Mouse (Mus musculus) retina, adult 2 months (tissue): Measurements from ENCODE around the gene Rfx7.
"Not testable (repeated sequence)": the region's sequence is repeated elsewhere in the genome, so short reads cannot be mapped to it uniquely, and the experiment has no call there.

Experiments
- DNase-seq: peaks from one replicate; pipeline ENCODE4 v3.0.0-alpha.2; 2012; ENCODE audit warnings: low read depth, low spot score

The Rfx7 gene

DNA sequence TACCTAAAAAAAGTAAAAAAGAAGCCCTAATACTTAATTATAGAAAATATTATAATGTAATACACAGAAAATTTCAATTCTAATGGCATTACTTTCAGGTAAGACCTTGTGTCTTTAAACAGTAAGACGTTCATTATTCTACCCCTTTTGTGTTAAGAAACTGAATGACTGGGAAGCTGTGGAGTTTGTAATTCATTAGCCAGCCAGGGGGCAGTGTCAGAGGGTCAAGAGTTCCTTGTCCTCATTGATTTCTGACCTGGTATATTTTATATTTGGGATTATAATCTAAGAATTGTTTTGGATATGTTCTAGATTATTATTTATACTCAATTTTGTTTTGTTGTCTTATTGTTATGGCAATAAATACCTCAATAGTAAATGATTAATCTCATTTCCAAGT lies 5.0 kb downstream of the Rfx7 start:
- no peak for DNase-seq

DNA sequence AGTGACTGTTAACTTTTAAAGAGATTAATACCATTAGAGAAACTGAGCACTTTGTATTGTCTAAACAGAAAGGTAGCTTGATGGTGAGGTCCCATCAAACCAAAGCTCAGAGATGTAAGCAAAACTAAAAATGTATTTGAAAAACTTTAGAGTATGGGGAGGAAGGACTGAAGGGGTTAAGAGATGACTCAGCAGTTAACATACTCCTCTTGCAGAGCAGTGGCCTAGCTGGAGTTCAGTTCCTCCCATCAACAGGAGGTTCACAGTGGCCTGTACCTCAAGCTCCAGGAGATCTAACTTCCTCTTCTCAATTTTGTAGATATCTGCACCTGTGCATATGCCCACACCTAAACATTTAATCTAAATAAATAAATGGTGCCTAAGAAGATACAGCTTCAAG lies 11.6 kb downstream of the Rfx7 start:
- no peak for DNase-seq

DNA sequence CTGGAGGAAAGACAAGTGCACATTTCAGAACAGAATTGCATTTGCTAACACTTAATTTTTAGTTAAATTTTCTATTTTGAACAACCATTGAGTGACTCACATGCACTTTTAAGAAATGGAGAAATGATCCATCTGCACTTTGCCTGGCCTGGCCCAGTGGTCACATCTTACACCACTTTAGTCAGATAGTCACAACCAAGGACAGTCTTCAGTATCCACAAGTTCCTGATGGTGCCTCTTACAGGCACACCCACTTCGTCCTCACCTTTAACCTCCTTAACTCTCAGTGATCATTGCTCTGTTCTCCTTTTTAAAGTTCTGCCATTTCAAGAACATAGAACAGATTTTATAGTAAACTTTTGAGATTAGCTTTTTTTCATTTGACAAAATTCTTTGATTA lies 26.7 kb downstream of the Rfx7 start:
- DNase-seq = no peak

DNA sequence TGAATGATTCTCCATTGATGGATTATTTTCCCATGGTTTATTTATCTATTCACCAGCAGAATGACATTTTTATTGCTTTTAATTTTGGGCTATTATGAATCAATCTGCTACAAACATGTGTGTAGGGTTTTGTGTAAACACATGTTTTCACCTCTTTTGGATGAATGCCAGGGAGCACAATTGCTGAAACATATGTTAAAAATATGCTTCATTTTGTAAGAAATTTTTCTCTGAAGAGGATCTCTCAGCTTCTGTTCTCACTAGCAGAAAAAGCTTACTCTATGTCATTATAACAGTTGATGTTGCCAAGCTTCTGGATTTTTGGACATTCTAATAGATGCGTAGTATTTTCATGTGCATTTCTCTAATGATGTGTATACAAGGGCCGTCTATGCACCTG lies 28.3 kb downstream of the Rfx7 start:
- DNase-seq = no peak

DNA sequence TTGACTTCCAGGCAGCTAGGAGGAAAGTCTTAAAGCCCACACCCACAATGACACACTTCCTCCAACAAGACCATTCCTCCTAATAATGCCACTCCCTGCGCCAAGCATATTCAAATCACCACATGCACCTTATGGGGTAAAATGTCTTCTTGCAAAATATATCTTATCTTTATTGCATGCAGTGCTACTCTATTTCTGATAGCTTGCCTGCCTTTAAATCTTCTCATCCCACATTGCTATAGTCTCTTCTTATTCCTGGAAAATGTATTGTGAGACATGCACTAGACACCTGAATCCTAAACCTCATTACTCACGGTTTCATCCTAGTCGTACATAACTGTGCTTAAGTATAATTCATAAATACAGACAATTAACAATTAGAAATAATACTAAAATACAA lies 31.2 kb downstream of the Rfx7 start:
- DNase-seq = no peak

DNA sequence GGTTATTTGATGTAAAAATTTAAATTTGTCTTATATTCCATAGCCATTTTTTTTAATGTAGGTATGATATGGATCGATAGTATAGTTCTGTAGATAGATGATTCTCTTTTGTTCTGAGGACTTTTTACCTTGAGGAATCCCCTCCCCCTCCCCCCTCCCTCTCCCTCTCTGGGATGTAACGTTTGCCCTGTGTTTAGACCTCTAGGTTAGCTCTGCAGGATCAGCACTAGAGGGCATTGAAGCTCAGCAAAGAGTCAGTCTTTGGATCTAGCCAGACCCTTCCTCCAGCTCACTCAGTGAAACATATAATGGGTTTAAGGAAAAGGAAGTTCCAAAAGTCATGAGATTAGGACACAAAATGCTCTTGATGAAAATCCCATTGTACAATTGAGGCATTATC lies 35.1 kb downstream of the Rfx7 start:
- no peak for DNase-seq

DNA sequence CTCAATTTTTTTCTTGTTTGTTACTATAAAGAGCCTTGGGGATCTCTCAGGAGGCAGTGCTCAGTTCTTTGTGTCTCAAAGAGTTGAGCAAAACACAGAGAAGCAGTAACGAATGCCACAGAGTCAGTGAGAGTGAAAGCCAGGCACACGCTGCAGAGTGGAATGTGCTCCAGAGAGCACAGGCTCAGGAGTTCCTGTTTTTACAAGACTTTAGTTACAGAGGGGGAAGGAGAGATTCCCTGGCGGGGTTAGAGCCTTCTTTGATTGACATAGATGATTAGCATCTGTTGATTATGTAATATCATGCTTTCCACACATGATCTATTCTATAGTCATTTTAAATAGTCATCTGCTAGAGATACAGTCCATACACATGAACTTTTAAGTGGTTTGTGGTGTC lies 48.2 kb downstream of the Rfx7 start:
- DNase-seq = no peak

DNA sequence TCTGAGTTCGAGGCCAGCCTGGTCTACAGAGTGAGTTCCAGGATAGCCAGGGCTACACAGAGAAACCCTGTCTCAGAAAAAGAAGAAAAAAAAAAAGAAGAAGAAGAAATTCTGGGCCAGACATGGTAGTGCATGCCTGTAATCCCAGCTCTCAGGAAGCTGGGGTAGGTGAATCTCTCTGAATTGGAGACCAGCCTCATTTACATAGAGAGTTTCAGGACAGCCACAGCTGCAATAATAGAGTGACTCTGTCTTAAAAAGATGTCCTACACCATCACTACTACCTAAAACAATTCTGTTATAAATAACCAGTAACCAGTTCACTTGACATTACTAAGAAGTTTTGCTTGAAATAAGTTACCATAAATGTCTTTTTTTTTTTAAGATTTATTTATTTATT lies 58.8 kb downstream of the Rfx7 start:
- no peak for DNase-seq

DNA sequence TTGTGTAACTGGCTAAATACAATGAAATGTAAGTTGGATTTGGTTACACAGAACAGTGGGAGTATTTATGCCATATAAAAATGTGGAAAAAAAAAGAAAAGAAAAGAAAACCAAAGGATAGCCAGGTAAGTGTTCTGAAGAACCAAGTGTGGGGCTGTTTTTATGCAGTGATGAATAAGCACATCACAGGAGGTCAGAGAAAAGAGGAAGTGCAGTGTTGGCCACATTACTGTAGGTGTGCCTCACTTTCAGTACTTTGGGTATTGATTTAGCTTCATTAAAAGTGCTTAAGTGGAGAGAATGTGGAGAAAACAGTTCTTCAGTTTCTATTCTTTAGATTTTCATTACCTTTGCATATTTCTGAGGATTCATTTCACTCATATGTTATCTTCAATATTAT lies 60.0 kb downstream of the Rfx7 start:
- no peak for DNase-seq

DNA sequence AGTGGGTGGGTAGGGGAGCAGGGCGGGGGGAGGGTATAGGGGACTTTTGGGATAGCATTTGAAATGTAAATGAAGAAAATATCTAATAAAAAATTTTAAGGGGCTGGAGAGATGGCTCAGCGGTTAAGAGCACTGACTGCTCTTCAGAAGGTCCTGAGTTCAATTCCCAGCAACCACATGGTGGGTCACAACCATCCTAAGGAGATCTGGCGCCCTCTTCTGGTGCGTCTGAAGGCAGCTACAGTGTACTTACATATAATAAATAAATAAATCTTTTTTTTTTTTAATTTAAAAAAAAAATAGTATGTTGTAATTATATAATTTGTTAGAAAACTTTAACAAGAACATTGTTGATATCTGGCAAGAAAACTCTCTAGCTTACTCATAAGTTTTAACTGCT lies 62.6 kb downstream of the Rfx7 start:
- DNase-seq = not testable (repeated sequence)

DNA sequence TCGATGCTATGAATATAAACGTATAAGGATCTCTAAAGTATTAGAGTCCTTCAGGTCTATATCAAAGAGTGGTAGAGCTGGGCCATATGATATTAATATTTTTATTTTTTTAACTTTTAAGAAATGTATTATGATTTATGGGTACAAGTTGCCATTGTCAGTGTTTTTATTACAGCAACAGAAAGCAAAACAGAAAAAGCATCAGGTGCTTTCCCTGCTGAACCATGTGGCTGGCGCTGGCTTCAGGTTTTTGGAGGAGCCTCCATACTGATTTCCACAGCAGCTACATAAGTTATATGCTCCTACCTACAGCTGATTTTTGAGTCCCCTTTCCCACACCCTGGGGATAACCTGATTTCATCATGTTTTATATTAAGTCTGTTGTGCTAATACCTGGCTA lies 68.1 kb downstream of the Rfx7 start:
- no peak for DNase-seq

DNA sequence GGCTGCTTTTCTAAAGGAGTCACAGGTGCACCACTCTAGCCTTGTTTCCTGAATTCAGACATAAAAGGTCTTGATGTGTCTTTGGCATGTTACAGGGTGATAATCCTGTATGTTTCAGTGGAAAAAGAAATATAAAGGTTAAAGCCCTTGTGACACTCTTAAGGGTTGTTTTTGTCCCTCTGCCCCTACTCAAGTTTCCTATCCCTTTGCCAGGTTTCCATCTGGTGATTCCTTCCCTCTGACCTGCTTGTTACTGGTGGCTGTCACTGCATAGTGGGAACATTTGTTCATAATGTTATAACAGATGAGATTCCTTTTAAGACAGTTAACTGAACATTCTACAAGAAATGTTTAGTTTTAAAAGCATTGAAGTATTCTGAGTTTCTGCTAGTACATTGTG lies 77.7 kb downstream of the Rfx7 start:
- no peak for DNase-seq

DNA sequence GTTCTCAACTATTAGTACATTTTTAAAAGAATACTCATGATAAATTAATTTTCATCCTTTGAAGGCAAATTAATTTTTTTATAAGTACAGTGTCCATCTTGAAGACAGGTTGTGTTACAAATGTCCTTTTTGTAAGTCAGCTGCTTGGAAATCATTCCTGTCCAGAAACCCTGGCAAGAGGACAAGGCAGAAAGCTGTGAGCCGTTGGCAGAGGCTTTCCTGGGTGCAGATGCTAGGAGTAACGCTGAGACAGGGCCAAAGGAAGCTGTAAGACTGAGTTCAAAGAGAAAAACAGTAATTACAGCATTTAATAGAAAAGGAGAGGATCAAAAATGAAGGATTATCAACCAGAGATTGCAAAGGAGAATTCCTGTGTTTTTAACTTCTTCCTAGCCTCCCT lies 81.8 kb downstream of the Rfx7 start:
- no peak for DNase-seq

DNA sequence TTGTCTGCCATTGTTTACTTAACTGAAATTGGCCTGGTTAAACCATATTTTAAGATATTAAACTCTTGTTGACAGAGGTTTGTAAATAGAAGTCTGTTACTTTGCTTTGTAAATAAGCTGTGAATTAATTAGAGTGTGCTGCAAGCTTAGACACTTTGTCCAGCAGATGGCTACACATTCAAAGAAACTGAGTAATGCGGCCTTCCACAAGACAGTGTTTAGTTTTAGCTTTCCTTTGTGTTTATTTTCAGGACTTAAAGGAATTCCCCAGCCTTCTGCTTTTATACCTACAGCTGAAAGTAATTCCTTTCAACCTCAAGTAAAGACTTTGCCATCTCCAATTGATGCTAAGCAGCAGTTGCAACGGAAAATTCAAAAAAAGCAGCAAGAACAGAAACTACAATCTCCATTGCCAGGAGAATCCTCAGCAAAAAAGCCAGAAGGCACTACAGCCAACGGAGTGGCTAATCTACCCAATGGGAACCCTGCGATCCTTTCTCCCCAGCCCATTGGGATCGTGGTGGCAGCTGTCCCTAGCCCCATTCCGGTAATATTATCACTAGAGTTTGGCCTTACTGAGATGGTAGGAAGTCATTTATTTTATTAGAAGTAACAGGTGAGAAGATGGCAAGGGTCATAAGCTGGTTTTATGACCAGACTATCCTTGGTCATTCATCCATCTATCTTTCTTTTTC lies 82.9 kb downstream of the Rfx7 start:
- no peak for DNase-seq

DNA sequence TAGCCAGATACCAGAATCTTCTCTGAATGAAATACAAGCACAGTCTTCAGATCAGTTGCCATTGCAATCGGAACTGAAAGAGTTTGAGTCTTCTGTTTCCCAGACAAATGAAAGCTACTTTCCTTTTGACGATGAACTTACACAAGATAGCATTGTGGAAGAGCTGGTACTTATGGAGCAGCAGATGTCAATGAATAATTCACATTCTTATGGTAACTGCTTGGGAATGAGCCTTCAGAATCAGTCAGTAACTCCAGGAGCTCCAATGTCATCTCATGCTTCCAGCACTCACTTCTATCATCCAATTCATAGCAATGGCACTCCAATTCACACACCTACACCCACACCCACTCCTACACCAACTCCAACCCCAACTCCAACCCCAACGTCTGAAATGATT lies 86.0 kb downstream of the Rfx7 start:
- DNase-seq = no peak

DNA sequence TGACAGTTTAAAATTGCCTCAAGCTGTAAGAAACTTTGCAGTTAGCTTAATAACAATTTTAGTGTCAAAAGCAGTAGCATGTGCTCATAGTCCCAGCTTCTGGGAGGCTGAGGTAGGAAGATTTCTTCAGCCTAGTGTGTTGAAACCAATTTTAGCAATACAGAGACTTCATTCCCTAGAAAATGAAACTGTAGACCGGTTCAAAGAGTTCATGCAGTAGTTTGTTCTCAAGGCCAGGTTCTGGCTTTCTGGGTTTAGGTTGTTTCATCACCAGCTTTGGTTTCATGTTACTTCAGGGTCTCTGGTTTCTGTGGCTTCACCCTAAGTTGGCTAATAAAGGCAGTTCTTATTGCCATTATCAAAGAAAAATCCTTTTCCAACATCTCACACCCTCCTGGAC lies 91.6 kb downstream of the Rfx7 start:
- no peak for DNase-seq

DNA sequence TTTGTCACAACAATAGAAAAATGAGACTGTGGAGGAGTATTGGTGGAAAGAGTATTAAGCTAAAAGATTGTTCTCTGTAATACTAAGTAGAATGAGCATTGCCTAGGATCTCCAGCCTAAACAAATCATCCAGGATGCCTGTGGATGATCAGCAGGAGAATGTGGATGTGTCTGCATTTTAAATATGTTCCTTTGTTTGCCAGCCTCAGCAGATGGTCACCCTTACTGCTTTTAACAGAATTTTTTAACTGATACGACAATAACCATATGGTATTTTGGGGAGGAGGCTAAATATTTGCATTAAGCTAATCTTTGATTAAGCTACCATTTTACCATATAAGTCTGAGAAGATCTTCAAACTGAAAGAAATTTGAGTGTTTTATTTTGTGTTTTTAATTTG lies 95.6 kb downstream of the Rfx7 start:
- no peak for DNase-seq

DNA sequence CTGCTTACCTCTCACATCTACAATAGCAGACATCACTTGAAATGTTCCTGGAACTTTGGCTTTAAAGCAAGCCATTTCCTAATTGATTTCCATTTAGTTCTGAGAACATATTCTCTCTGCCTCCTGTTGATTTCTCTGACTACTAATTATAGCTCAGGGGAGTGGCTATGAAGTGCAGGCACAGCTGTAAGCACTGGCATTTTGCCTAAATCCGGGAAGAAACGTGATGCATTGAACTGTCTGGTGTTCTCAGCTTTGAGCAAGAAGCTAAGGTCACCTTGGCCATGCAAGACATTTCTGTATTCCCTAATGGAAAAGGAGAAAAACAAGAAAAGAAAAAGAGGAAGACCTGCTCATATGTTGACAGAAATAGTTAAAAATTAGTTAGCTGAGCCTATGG lies 96.6 kb downstream of the Rfx7 start:
- no peak for DNase-seq

DNA sequence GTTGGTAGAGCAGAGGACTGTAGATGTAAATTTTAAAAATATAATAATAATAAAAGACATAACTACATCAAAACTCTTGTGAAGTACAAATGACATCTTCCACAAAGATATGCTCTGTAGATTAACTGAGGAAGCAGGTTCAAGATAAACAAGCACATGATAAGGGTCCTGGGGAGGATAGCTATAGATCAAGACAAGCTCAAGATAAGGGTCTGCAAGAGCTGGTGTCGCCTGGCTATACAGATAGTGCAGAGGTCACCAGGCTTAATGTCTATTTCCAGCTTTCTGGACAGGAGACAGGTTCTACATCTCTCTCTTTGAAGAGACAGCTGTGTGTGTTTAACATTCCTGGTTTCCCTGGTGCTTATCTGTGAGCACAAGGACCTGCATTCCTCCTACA lies 100.2 kb downstream of the Rfx7 start:
- DNase-seq = no peak

DNA sequence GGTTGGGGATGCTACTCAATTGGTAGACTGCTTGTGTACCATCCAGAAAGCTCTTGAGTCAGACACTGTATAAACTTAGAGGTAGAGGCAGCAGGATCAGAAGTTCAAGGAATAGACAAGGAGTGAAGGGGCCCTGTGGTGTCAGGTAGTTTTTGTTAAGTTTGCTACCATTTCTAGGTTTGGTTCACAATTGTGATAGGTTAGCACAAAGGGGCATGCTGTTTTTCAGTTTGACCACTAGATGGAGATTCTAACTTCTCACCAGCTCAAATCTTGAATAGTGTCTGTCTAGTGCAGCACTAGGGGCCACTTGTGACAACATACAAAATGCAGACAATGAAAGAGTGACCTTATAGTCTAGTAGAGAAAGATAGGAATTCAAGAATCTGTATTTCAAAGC lies 103.1 kb downstream of the Rfx7 start:
- DNase-seq = no peak

DNA sequence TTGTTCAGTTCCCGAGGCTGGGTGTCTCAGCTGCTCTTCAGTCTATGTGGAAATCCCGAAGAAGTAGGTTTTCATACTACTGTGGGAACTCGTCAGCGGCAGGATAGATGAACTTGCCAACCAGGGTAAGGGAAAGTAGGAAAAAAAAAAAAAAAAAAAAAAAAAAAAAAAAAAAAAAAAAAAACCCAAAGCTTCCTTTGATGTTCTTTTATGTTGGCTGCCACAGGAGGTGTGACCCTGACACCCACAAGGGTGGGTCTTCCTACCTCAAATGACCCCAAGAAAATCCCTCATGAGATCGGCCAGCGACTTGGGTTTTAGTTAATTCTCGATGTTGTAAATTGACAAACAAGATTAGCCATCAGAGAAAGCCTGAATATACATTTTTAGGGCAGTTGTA lies 104.5 kb downstream of the Rfx7 start:
- DNase-seq = no peak

DNA sequence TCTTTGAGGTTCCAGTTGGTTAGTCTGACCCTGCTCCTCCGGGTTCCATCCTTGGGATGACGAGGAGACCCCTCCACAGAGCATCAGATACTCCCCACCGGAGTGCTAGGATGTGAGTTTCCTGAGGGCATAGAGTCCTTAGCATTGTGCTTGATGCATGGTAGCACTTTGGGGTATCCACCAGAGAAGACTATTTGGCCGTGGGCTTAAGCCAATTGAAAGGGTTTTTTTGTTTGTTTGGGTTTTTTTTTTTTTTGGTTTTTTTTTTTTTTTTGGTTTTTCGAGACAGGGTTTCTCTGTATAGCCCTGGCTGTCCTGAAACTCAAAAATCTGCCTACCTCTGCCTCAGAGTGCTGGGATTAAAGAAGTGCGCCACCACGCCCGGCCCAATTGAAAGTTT lies 105.2 kb downstream of the Rfx7 start:
- no peak for DNase-seq

DNA sequence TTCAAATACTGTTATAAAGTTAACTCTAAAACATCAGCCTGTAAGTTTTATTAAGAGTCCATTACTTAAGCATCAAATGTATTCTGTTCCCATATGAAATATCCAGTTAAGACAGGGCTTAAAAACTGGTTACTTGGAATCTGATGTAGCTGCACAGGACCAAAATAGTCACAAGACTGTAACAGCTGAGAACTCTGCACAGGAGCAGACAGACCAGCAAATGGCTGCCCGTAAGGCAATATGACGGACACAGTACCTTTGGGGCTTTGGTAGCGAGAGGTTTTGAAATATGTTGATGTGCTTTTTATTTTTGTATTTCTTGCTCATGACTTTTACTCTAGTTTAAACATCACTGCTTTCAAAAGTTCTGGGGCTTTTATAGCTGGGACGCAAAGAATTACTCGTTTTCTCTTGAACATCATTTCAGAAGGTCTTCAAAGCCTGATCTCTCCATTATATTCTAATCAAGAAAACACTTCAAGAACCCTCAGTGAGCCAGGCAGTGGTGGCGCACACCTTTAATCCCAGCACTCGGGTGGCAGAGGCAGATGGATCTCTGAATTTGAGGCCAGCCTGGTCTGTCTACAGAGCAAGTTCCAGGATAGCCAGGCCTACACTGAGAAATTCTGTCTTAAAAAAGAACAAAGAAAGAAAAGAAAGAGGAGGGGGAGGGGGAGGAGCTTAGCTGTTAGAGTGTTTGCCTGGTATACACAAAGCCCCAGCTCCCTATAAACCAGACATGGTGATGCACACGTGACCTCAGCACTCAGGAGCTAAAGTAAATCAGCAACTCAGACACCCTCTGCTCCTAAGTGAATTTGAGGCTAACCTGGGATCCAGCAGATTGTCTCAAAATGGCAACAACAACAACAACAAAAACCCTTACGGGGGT lies 107.2 kb downstream of the Rfx7 start:
- no peak for DNase-seq
